Mouse (Mus musculus) layer of hippocampus, adult 9-10 months (tissue): ENCODE results near the gene Map3k3.

ENCODE experiments used
- DNase-seq: peaks from one replicate; pipeline ENCODE4 v3.0.0; 2022; ENCODE audit warnings: low spot score

Gene Map3k3

GRCm38 (mm10) chr11:106159216-106159920 is 75.0 kb downstream of the Map3k3 start:
- DNase-seq, result no peak

- DNase-seq, result peak; percentile 46
Measured at GRCm38 (mm10) chr11:106159921-106160840, 75.8 kb downstream of the Map3k3 start.

- DNase-seq, result peak; percentile 74
Measured at GRCm38 (mm10) chr11:106160841-106161721, 76.7 kb downstream of the Map3k3 start, which contains the start of the genes Gm10840 and Limd2. Gene Gm10840 (plus strand): TSS chr11:106160850. Gene Limd2 (minus strand): TSS chr11:106160860.

- DNase-seq, result no peak
Measured at GRCm38 (mm10) chr11:106162237-106162636, 77.8 kb downstream of the Map3k3 start.

- no peak for DNase-seq
Measured at GRCm38 (mm10) chr11:106163546-106163945, 79.1 kb downstream of the Map3k3 start.

GRCm38 (mm10) chr11:106164601-106165180 is 80.3 kb downstream of the Map3k3 start:
- DNase-seq, result no peak

- DNase-seq, result no peak
Measured at GRCm38 (mm10) chr11:106167435-106167834, 83.0 kb downstream of the Map3k3 start.

- DNase-seq, result no peak
Measured at GRCm38 (mm10) chr11:106170807-106171206, 86.4 kb downstream of the Map3k3 start.

- no peak for DNase-seq
Measured at GRCm38 (mm10) chr11:106173228-106173627, 88.8 kb downstream of the Map3k3 start.

GRCm38 (mm10) chr11:106174372-106174771 is 90.0 kb downstream of the Map3k3 start:
- DNase-seq, result no peak

- DNase-seq, result no peak
Measured at GRCm38 (mm10) chr11:106175081-106175480, 90.7 kb downstream of the Map3k3 start.

GRCm38 (mm10) chr11:106176372-106176771 is 92.0 kb downstream of the Map3k3 start:
- DNase-seq, result no peak

- no peak for DNase-seq
Measured at GRCm38 (mm10) chr11:106178036-106178782, 93.8 kb downstream of the Map3k3 start.

GRCm38 (mm10) chr11:106179711-106180448 is 95.5 kb downstream of the Map3k3 start:
- DNase-seq, result peak; percentile 56

- no peak for DNase-seq
Measured at GRCm38 (mm10) chr11:106180449-106180801, 96.0 kb downstream of the Map3k3 start.

GRCm38 (mm10) chr11:106187326-106187725 is 102.9 kb downstream of the Map3k3 start:
- no peak for DNase-seq

GRCm38 (mm10) chr11:106191716-106192115 is 107.3 kb downstream of the Map3k3 start:
- DNase-seq, result no peak

GRCm38 (mm10) chr11:106192241-106192640 is 107.8 kb downstream of the Map3k3 start:
- no peak for DNase-seq

GRCm38 (mm10) chr11:106192657-106193370 is 108.4 kb downstream of the Map3k3 start:
- no peak for DNase-seq
